Mouse (Mus musculus) G1E (cell line): ENCODE results near the gene Yjefn3. TPM values are rescaled to one million over a fixed set of nuclear protein-coding genes. Genes with fewer than 3 reads are reported as not detected.
"Not testable (repeated sequence)": the region's sequence is repeated elsewhere in the genome, so short reads cannot be mapped to it uniquely, and the experiment has no call there.

ENCODE experiments used
- ATAC-seq: 2 replicates; pipeline ENCODE4 v1.8.0; 2016; ENCODE audit warnings: mild to moderate bottlenecking; ENCODE audit not compliant: insufficient number of reproducible peaks, poor library complexity, low FRiP score, severe bottlenecking; ENCODE audit errors: extremely low read depth
- DNase-seq: peaks from one replicate; pipeline ENCODE4 v3.0.0; 2012; ENCODE audit warnings: low spot score
- H3K27me3 ChIP-seq: 2 replicates; pipeline ENCODE4 v1.6.1; 2012; ENCODE audit warnings: mild to moderate bottlenecking, low read length, inconsistent platforms; ENCODE audit not compliant: insufficient read depth
- H3K36me3 ChIP-seq: replicated peaks from 2 replicates; pipeline ENCODE3; 2012; ENCODE audit warnings: mild to moderate bottlenecking, inconsistent platforms
- H3K4me1 ChIP-seq: 2 replicates; pipeline ENCODE4 v1.6.1; 2012; ENCODE audit warnings: low read depth, low read length, inconsistent platforms, mixed read lengths; ENCODE audit not compliant: insufficient read depth
- H3K4me3 ChIP-seq: 2 replicates; pipeline ENCODE4 v1.5.1; 2012; ENCODE audit warnings: low read depth, mild to moderate bottlenecking, inconsistent platforms, low read length, moderate library complexity, mixed read lengths
- H3K9me3 ChIP-seq: replicated peaks from 2 replicates; pipeline ENCODE4 v1.6.1; 2012; ENCODE audit warnings: inconsistent platforms
- CTCF ChIP-seq: IDR thresholded peaks from 2 replicates; pipeline ENCODE4 v1.5.1; 2012; ENCODE audit warnings: low read depth, low read length, inconsistent platforms, mixed read lengths
- GATA1 ChIP-seq: IDR thresholded peaks from 2 replicates; pipeline ENCODE4 v1.6.1; 2012; ENCODE audit warnings: borderline replicate concordance, low read length, inconsistent platforms, mixed read lengths
- GATA2 ChIP-seq: IDR thresholded peaks from 2 replicates; pipeline ENCODE4 v1.6.1; 2012; ENCODE audit warnings: low read depth, low read length, inconsistent platforms, borderline replicate concordance
- POLR2AphosphoS5 ChIP-seq: IDR thresholded peaks from 2 replicates; pipeline ENCODE4 v1.6.1; 2012; ENCODE audit warnings: low read depth, low read length, inconsistent platforms; ENCODE audit not compliant: insufficient replicate concordance
- TAL1 ChIP-seq: conservative IDR thresholded peaks from 2 replicates; pipeline ENCODE4 v1.6.1; 2012; ENCODE audit warnings: low read depth, low read length, inconsistent platforms, mixed read lengths
- polyA plus RNA-seq: library from polyadenylated mRNA; stranded (reverse); fragments of >175 nt; gene quantifications from 2 replicates; pipeline ENCODE4 v1.2.3, GENCODE M21; 2012
- total RNA-seq, 2 experiments: library from RNA; stranded (forward) in 1 of 2; stranded (reverse) in 1 of 2; fragments of 200-1000 nt in 1 of 2; fragments of >200 nt in 1 of 2; fragmentation: Nextera tagmentation in 1 of 2; gene quantifications; 2 replicates each; pipeline ENCODE4 v1.2.3; 2014 to 2017

Gene Yjefn3
- 7.3 TPM in 1 of 2 replicates, not detected in the other for total RNA-seq (2014; fragmentation: Nextera tagmentation)
- total RNA-seq (2017), result 2.1 TPM in 2 replicates
- 1.8 and 2.3 TPM in 2 replicates for polyA plus RNA-seq

DNA sequence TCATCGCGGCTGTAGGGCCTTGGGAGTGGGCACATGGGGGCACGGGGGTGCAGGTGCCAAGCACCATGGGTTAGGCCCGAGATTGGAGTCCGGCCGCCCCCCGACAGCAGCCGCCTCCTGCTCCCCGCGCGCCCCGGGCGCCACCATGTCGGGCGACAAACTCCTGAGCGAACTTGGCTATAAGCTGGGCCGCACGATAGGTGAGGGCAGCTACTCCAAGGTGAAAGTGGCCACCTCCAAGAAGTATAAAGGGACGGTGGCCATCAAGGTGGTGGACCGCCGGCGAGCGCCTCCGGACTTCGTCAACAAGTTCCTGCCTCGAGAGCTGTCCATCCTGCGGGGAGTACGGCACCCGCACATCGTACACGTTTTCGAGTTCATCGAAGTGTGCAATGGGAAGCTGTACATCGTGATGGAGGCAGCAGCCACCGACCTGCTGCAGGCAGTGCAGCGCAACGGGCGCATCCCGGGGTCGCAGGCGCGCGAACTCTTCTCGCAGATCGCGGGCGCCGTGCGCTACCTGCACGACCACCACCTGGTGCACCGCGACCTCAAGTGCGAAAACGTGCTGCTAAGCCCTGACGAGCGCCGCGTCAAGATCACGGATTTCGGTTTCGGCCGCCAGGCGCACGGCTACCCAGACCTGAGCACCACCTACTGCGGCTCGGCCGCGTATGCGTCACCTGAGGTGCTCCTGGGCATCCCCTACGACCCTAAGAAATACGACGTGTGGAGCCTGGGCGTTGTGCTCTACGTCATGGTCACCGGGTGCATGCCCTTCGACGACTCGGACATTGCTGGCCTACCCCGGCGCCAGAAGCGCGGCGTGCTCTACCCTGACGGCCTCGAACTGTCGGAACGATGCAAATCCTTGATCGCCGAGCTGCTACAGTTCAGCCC lies at the start of gene Yjefn3, which contains the start of the genes Tssk6 and Ndufa13:
TSS of gene Yjefn3 (minus strand) at position 550 of the 900 bp plus-strand sequence.
TSS of gene Tssk6 (plus strand) at position 22 of the 900 bp plus-strand sequence.
TSS of gene Ndufa13 (minus strand) at position 396 of the 900 bp plus-strand sequence.
- peaks cover 56% of the 10 kb centered on the region for H3K4me1 ChIP-seq
- TF ChIP-seq POLR2AphosphoS5 (no peak), GATA1 (no peak), CTCF (no peak), GATA2 (no peak), TAL1 (no peak)
- H3K4me3 ChIP-seq, result peak within 1 kb of the TSS; percentile 85
- ATAC-seq (no peak), DNase-seq (no peak)
- H3K36me3 ChIP-seq, result peaks cover 52% of the 10 kb centered on the region
- H3K9me3 ChIP-seq, result peaks cover 16% of the 10 kb centered on the region
- H3K27me3 ChIP-seq, result peaks cover 5% of the 10 kb centered on the region; the same call in 1 of the 2 replicates

DNA sequence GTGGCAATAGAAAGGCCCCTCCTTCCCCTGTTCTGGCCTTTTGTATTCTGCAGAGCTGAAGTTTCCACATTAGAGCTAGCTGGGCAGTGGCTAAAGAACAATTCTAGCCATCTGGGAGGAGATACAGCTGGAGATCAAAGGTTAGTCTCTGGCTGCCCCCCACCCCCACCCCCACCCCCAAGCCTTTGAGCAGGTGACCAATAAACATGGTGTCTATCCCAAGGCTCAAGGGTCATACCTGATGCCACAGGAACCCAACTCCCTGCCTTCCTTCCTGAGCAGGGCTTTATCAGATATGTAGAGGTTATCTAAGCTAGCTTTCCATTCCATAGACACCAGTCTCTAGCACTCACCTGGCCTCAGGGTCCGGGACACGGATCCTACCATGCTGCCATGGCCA lies 47.8 kb upstream of the Yjefn3 start:
- H3K27me3 ChIP-seq, result no peaks in the 10 kb centered on the region
- H3K4me1 ChIP-seq, result peaks cover 17% of the 10 kb centered on the region
- TF ChIP-seq CTCF (no peak), POLR2AphosphoS5 (no peak), GATA2 (no peak), TAL1 (no peak), GATA1 (no peak)
- no peaks in the 10 kb centered on the region for H3K9me3 ChIP-seq
- ATAC-seq, result no peak
- peaks cover 82% of the 10 kb centered on the region for H3K36me3 ChIP-seq
- H3K4me3 ChIP-seq, result no peak overlapping the region
- DNase-seq, result no peak

DNA sequence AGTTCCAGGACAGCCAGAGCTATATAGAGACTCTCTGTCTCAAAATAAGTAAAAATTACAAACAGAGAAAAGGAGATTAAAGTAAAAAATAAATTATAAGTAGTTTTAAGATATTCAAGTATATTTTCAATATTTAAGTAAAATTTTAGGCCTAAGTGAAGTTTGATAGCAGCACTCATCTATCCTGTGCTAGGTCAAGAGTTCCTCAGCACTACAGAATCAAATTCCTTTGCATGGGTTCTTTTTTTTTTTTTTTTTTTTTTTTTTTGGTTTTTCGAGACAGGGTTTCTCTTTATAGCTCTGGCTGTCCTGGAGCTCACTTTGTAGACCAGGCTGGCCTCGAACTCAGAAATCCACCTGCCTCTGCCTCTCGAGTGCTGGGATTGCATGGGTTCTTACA lies 40.0 kb upstream of the Yjefn3 start:
- H3K9me3 ChIP-seq, H3K4me3 ChIP-seq, DNase-seq, ATAC-seq, H3K27me3 ChIP-seq: not testable (repeated sequence)
- Histone ChIP-seq H3K36me3 (peaks cover 90% of the 10 kb centered on the region), H3K4me1 (peaks cover 48% of the 10 kb centered on the region)

DNA sequence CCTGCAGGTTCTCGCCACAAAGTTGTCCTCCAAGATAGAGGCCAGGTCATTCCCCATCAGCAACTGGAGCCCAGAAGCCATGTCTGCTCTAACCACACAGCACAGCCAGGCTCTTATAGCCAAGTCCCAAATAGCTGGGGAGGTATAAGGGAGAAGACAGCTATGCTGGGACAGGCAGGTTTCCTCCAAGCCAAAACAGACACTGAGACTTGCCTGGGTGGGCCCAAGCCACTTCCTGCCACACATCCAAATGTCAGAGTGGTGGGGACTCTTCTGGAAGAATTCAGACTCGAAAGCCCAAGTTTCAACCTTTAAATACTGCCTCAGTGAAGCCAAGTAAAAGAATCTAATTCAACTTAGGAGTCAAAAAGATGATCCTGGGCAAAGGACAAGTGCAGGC lies 37.9 kb upstream of the Yjefn3 start:
- H3K27me3 ChIP-seq, result no peaks in the 10 kb centered on the region
- H3K4me3 ChIP-seq, result no peak overlapping the region
- DNase-seq (no peak), ATAC-seq (no peak)
- TF ChIP-seq GATA1, result no peak
- TF ChIP-seq POLR2AphosphoS5, result no peak
- no peak for TF ChIP-seq CTCF
- H3K36me3 ChIP-seq, result peaks cover 93% of the 10 kb centered on the region
- H3K4me1 ChIP-seq, result peaks cover 61% of the 10 kb centered on the region
- H3K9me3 ChIP-seq, result no peaks in the 10 kb centered on the region

GRCm38 (mm10) chr8:69939633-69940032 lies 37.1 kb upstream of the Yjefn3 start:
- peaks cover 93% of the 10 kb centered on the region for H3K36me3 ChIP-seq
- TF ChIP-seq GATA1, result no peak
- no peak for TF ChIP-seq CTCF
- no peak for TF ChIP-seq POLR2AphosphoS5
- no peak for TF ChIP-seq GATA2
- TF ChIP-seq TAL1, result no peak
- ATAC-seq (no peak), DNase-seq (no peak)
- H3K9me3 ChIP-seq, result no peaks in the 10 kb centered on the region
- no peaks in the 10 kb centered on the region for H3K27me3 ChIP-seq
- H3K4me1 ChIP-seq, result peaks cover 61% of the 10 kb centered on the region
- no peak overlapping the region for H3K4me3 ChIP-seq

DNA sequence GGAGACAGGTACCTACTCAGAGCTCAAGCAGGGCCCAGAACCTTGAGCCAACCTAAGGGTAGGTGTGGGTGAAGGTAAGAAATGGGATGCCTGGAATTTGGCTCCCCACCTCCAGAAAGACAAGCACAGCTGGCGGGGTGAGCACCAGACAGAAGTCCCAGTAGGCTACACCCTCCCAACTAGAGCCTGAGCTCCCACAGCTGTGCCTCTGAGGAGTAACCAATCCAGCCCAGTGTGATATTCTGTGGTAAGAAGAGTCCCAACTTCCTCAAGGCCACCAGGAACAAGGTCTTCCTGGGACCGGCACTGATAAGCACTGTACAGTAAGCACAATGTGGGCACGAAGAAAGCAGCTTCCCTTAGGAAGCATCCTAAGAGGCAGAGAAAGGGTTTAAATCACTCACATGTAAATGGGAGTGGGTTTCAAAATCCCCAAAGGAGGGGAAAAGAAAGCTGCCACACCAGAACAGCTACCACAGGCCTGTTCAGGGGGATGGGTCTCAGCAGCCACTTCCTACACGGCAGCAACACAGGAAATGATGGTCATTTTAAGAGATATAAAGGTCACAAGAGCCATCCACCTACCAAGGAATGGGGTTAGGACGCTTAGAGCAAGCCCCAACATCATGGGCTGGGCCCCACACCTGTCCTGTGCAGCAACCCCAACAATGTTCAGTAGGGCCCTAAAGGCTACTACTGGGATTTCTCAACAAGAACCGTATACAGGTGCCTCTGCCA lies 35.9 kb upstream of the Yjefn3 start:
- Histone ChIP-seq H3K27me3 (no peaks in the 10 kb centered on the region), H3K36me3 (peaks cover 94% of the 10 kb centered on the region), H3K4me3 (no peak overlapping the region), H3K9me3 (no peaks in the 10 kb centered on the region), H3K4me1 (peaks cover 59% of the 10 kb centered on the region)
- DNase-seq, result no peak
- TF ChIP-seq CTCF (no peak), TAL1 (no peak), GATA2 (no peak), POLR2AphosphoS5 (no peak), GATA1 (no peak)
- no peak for ATAC-seq
